Mouse (Mus musculus): ENCODE results near the gene Myo1b. TPM values are rescaled to one million over a fixed set of nuclear protein-coding genes. Genes with fewer than 3 reads are reported as not detected.

Myo1b gene
- polyA plus RNA-seq, 1 experiment from 2014 or later = 40.8 TPM

- no peaks in the 10 kb centered on the region for H3K4me1 ChIP-seq (ENCODE audit: control insufficient read depth, insufficient read depth, low read length)
- 69% methylated on average over 5 of the region's 5 CpGs for WGBS
- H3K27me3 ChIP-seq (replicated peaks; ENCODE audit: control insufficient read depth, insufficient read depth, low read length) = no peaks in the 10 kb centered on the region
- no peaks in the 10 kb centered on the region for H3K9me3 ChIP-seq (ENCODE audit: control insufficient read depth, low read length)
- no peak overlapping the region for H3K27ac ChIP-seq (ENCODE audit: low read length)
- no peak for ATAC-seq
- H3K9ac ChIP-seq (ENCODE audit: low read depth, low read length) = no peak overlapping the region
- no peak overlapping the region for H3K4me3 ChIP-seq (ENCODE audit: low read length)
- H3K36me3 ChIP-seq (ENCODE audit: control insufficient read depth, insufficient read depth, low read length) = no peaks in the 10 kb centered on the region
- H3K4me2 ChIP-seq (ENCODE audit: low read depth, low read length) = no peak overlapping the region
Observed at GRCm38 (mm10) chr1:51739252-51739852, 176.5 kb downstream of the Myo1b start.

DNA sequence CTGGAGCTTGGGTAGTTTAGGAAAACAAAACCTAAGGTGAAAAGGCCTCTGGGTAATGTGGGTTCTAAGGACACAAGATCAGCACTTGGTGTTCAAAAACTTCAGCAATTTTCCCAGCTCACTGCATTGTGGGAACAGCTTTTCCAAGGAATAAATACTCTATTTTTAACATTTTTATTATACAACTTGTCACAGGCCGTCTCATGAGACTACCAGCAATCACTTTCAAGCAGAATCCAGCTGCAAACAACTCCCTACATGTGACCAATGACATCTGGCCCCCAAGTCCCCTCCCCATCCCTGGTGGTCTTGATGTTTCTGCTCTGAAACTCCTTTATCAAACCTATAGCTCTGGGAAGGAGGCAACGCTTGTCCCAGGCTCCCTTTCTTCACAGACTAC lies 179.0 kb downstream of the Myo1b start:
- Histone ChIP-seq H3K36me3 (ENCODE audit: control insufficient read depth, insufficient read depth, low read length) (no peaks in the 10 kb centered on the region), H3K9me3 (ENCODE audit: control insufficient read depth, low read length) (no peaks in the 10 kb centered on the region), H3K4me1 (ENCODE audit: control insufficient read depth, insufficient read depth, low read length) (no peaks in the 10 kb centered on the region), H3K9ac (ENCODE audit: low read depth, low read length) (no peak overlapping the region), H3K4me3 (ENCODE audit: low read length) (no peak overlapping the region), H3K27ac (ENCODE audit: low read length) (no peak overlapping the region), H3K27me3 (replicated peaks; ENCODE audit: control insufficient read depth, insufficient read depth, low read length) (no peaks in the 10 kb centered on the region), H3K4me2 (ENCODE audit: low read depth, low read length) (no peak overlapping the region)
- WGBS = 69% methylated on average over 2 of the region's 2 CpGs
- ATAC-seq = no peak

DNA sequence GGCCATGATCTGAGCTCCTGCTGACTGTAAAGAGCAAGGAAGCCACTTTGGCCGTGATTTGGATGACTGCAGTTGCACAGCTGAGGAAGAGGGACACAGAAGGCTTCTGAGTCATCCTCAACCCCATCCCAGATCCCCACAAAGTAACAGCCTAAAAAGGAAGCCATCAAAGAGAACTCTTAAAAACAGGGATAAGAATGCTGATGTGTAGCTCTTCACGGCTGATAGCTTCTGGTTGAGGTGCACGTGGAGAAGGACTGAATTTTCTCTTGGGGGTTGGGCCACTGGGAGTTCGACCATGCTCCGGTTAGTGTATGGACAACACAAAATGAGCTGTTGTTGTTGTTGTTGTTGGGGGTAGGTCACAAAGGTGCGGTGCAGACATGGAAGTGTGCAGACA lies 181.2 kb downstream of the Myo1b start:
- no peaks in the 10 kb centered on the region for H3K27me3 ChIP-seq (replicated peaks; ENCODE audit: control insufficient read depth, insufficient read depth, low read length)
- H3K4me3 ChIP-seq (ENCODE audit: low read length) = no peak overlapping the region
- ATAC-seq = no peak
- no peak overlapping the region for H3K27ac ChIP-seq (ENCODE audit: low read length)
- H3K4me1 ChIP-seq (ENCODE audit: control insufficient read depth, insufficient read depth, low read length) = no peaks in the 10 kb centered on the region
- H3K36me3 ChIP-seq (ENCODE audit: control insufficient read depth, insufficient read depth, low read length) = no peaks in the 10 kb centered on the region
- no peaks in the 10 kb centered on the region for H3K9me3 ChIP-seq (ENCODE audit: control insufficient read depth, low read length)
- H3K9ac ChIP-seq (ENCODE audit: low read depth, low read length) = no peak overlapping the region
- H3K4me2 ChIP-seq (ENCODE audit: low read depth, low read length) = no peak overlapping the region
- WGBS = 80% methylated on average over 6 of the region's 6 CpGs

DNA sequence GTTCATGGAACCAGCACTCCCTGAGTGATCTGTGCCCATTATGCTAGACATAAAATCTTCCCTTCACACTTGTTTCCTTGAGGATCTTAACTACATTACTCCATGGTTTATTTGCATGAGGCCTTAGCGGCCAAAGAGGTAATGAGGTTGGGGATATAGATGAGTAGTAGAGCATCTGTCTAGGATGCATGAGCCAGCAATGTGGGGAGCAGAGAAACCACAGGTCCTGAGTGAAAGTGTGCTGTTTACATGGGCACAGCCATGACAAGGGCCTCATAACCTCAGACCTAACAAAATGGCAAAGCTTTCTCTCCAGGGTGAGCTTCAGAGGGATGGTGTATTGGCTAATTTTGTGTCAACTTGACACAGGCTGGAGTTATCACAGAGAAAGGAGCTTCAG lies 186.5 kb downstream of the Myo1b start:
- Histone ChIP-seq H3K36me3 (ENCODE audit: control insufficient read depth, insufficient read depth, low read length) (no peaks in the 10 kb centered on the region), H3K4me3 (ENCODE audit: low read length) (no peak overlapping the region), H3K4me1 (ENCODE audit: control insufficient read depth, insufficient read depth, low read length) (no peaks in the 10 kb centered on the region), H3K9me3 (ENCODE audit: control insufficient read depth, low read length) (no peaks in the 10 kb centered on the region), H3K4me2 (ENCODE audit: low read depth, low read length) (no peak overlapping the region), H3K27me3 (replicated peaks; ENCODE audit: control insufficient read depth, insufficient read depth, low read length) (no peaks in the 10 kb centered on the region), H3K9ac (ENCODE audit: low read depth, low read length) (no peak overlapping the region), H3K27ac (ENCODE audit: low read length) (no peak overlapping the region)
- 77% methylated on average over 1 of the region's 1 CpGs for WGBS
- ATAC-seq = no peak

- no peaks in the 10 kb centered on the region for H3K36me3 ChIP-seq (ENCODE audit: control insufficient read depth, insufficient read depth, low read length)
- no peaks in the 10 kb centered on the region for H3K9me3 ChIP-seq (ENCODE audit: control insufficient read depth, low read length)
- H3K4me2 ChIP-seq (ENCODE audit: low read depth, low read length) = no peak overlapping the region
- no peak overlapping the region for H3K9ac ChIP-seq (ENCODE audit: low read depth, low read length)
- H3K4me1 ChIP-seq (ENCODE audit: control insufficient read depth, insufficient read depth, low read length) = no peaks in the 10 kb centered on the region
- no peak overlapping the region for H3K27ac ChIP-seq (ENCODE audit: low read length)
- no peak overlapping the region for H3K4me3 ChIP-seq (ENCODE audit: low read length)
- ATAC-seq = no peak
- no peaks in the 10 kb centered on the region for H3K27me3 ChIP-seq (replicated peaks; ENCODE audit: control insufficient read depth, insufficient read depth, low read length)
- 60% methylated on average over 4 of the region's 4 CpGs for WGBS
Observed at GRCm38 (mm10) chr1:51728816-51729215, 187.1 kb downstream of the Myo1b start.

GRCm38 (mm10) chr1:51719897-51720673 lies 195.8 kb downstream of the Myo1b start:
- no peaks in the 10 kb centered on the region for H3K9me3 ChIP-seq (ENCODE audit: control insufficient read depth, low read length)
- no peaks in the 10 kb centered on the region for H3K36me3 ChIP-seq (ENCODE audit: control insufficient read depth, insufficient read depth, low read length)
- no peaks in the 10 kb centered on the region for H3K27me3 ChIP-seq (replicated peaks; ENCODE audit: control insufficient read depth, insufficient read depth, low read length)
- H3K4me3 ChIP-seq (ENCODE audit: low read length) = peak overlapping the region; percentile 25
- WGBS = 50% methylated on average over 9 of the region's 9 CpGs
- no peak overlapping the region for H3K9ac ChIP-seq (ENCODE audit: low read depth, low read length)
- peak overlapping the region; percentile 42 for H3K4me2 ChIP-seq (ENCODE audit: low read depth, low read length)
- H3K27ac ChIP-seq (ENCODE audit: low read length) = no peak overlapping the region; the same call in 1 of the 2 replicates
- ATAC-seq = peak; percentile 96
- H3K4me1 ChIP-seq (ENCODE audit: control insufficient read depth, insufficient read depth, low read length) = no peaks in the 10 kb centered on the region

- 72% methylated on average over 2 of the region's 2 CpGs for WGBS
- H3K27me3 ChIP-seq (replicated peaks; ENCODE audit: control insufficient read depth, insufficient read depth, low read length) = no peaks in the 10 kb centered on the region
- no peaks in the 10 kb centered on the region for H3K36me3 ChIP-seq (ENCODE audit: control insufficient read depth, insufficient read depth, low read length)
Observed at GRCm38 (mm10) chr1:51710831-51711230, 205.0 kb downstream of the Myo1b start.

GRCm38 (mm10) chr1:51706106-51706505 lies 209.8 kb downstream of the Myo1b start:
- ATAC-seq = no peak
- Histone ChIP-seq H3K27me3 (replicated peaks; ENCODE audit: control insufficient read depth, insufficient read depth, low read length) (no peaks in the 10 kb centered on the region), H3K36me3 (ENCODE audit: control insufficient read depth, insufficient read depth, low read length) (no peaks in the 10 kb centered on the region), H3K27ac (ENCODE audit: low read length) (no peak overlapping the region), H3K4me3 (ENCODE audit: low read length) (no peak overlapping the region), H3K9me3 (ENCODE audit: control insufficient read depth, low read length) (no peaks in the 10 kb centered on the region), H3K4me1 (ENCODE audit: control insufficient read depth, insufficient read depth, low read length) (no peaks in the 10 kb centered on the region), H3K4me2 (ENCODE audit: low read depth, low read length) (no peak overlapping the region), H3K9ac (ENCODE audit: low read depth, low read length) (no peak overlapping the region)
- WGBS = 87% methylated on average over 3 of the region's 3 CpGs

More at GRCm38 (mm10) chr1:51710831-51711230, 205.0 kb downstream of the Myo1b start:
- no peak overlapping the region for H3K27ac ChIP-seq (ENCODE audit: low read length)
- no peak for ATAC-seq
- no peak overlapping the region for H3K9ac ChIP-seq (ENCODE audit: low read depth, low read length)
- no peak overlapping the region for H3K4me2 ChIP-seq (ENCODE audit: low read depth, low read length)
- no peak overlapping the region for H3K4me3 ChIP-seq (ENCODE audit: low read length)
- no peaks in the 10 kb centered on the region for H3K9me3 ChIP-seq (ENCODE audit: control insufficient read depth, low read length)
- H3K4me1 ChIP-seq (ENCODE audit: control insufficient read depth, insufficient read depth, low read length) = no peaks in the 10 kb centered on the region

DNA sequence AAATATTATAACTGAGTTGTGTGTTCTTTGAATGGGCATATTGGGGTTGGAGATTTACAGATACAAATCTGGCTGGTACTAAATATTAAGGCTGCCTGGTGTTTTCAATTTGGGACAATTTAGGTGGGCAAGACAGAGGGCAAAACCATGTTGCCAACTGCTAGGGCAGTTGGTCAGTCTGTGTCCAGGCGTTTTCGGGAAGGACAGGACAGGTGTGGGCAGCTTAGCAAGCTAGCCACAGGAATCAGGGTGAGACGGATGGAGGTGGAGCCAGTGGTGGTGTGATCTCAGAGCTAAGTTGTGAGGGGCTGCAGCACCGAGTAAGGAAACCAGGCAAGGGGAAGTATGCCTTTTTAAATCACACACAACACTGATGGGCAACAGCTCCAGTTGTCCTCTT lies 211.3 kb downstream of the Myo1b start:
- Histone ChIP-seq H3K4me2 (ENCODE audit: low read depth, low read length) (no peak overlapping the region), H3K4me3 (ENCODE audit: low read length) (no peak overlapping the region), H3K27me3 (replicated peaks; ENCODE audit: control insufficient read depth, insufficient read depth, low read length) (no peaks in the 10 kb centered on the region), H3K9ac (ENCODE audit: low read depth, low read length) (no peak overlapping the region), H3K9me3 (ENCODE audit: control insufficient read depth, low read length) (no peaks in the 10 kb centered on the region), H3K36me3 (ENCODE audit: control insufficient read depth, insufficient read depth, low read length) (no peaks in the 10 kb centered on the region), H3K27ac (ENCODE audit: low read length) (no peak overlapping the region), H3K4me1 (ENCODE audit: control insufficient read depth, insufficient read depth, low read length) (no peaks in the 10 kb centered on the region)
- ATAC-seq = no peak
- 89% methylated on average over 4 of the region's 4 CpGs for WGBS

Measured in intestine, embryonic 16.5 days (tissue).